Mouse (Mus musculus): ENCODE results near the gene Cdc34.

Cdc34 gene

DNA sequence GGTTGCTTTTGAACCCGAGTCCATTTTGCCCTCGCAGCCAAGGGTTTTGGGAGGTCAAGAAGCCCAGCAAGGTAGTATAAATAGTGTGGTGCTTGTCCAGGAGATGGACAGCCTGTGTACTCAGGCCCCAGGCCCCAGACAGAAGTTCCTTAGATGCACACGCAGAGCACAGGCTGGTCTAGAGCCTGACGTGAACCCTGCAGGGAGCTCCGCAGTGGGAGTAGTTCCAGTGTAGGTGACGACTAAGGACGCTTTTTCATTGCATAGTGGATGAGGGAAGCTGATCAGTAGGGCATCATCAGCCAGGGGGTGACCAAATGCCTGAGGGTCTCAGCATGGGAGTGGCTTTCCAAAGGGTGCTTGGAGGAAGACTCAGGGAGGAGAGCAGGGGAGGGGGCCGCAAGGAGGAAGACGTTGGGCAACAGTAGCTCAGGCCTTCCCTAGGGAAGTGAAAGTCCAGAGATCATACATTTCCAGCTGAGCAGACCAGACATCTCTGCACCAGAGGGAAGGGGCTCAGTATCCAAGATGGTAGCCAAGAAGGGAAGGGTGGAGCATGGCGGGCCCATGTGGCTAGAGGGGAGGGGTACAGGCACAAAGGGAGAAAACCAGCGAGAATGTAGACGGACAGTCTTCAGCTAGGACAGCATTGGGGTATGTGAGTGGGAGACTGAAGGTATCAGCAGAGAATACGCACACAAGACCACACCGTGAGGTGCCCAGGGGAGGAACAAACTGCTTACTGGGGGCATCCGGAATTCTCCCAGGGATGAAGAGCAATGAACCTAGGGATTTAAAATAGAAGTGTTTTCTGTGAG lies 11.7 kb upstream of the Cdc34 start:
- DNase-seq (ENCODE audit: low spot score in 2 of 2) = no peak

DNA sequence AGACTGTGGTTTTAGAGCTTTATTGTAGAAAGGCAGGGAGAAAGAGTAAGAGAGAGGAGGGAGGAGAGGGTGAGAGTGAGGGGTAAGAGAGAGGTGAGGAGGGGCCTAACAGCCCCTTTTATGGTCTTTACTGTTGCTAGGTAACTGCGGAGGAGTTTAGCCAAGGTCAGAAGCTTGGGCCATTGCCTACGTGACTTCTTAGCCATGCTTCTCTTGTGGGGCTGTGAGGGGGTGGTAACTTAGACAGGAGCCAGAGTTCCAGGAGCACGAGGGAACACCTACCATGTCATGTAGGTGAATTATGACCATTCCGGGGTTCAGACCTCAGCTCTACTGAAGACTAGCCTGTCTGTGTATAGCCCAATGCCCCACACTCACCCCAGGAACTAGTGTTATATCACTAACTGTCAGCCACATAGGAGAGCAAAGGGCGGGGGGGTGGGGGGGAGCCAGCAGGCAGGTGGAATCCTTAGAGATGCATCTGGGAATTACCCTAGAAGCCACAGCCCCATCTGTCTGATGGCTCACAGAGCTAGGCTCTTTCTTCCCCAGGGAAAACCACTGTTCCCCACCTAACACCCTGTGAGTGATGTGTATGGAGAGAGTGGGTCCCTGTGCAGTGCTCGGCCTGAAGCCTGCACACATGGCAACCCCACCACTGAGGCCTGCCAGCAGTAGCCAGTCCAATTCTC lies 10.5 kb upstream of the Cdc34 start:
- DNase-seq (ENCODE audit: low spot score in 2 of 2) = no peak

DNA sequence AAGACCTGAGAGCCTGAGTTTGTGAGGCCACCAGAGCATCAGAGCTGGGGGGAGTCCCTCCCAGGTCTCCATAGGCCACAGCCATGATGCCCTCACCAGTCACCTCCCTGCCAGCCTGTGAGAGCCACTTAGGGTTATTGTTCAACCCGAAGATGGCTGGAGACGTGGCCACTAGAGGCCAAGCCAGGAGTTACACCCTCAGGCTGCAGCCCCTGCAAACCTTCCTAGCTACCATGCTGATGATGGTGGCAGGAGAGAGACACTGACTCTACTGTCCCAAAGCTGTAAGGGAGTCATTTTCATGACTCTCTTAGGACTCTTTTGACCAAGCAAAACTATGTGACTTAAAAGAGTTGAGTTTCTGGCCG lies 9.9 kb upstream of the Cdc34 start:
- DNase-seq (ENCODE audit: low spot score in 2 of 2) = no peak

DNA sequence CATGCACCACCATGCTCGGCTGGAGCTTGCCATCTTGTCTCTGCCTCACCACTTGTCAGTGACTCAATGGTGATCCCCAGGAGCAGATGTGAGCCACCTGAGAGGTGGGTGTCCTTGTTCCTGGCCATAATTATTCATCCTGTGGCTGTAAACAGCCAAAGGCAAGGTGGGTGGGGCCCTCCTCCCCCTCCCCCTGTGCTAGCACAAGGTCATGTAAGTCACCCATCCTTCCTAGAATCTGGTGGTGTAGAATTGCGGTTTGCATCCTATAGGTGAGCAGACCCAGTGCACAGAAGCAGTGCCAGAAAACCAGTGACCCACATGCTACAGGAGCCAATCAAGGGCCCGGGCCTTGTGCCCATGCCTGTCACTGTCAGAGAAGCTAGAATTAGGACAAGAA lies 8.9 kb upstream of the Cdc34 start:
- DNase-seq (ENCODE audit: low spot score in 2 of 2) = no peak

DNA sequence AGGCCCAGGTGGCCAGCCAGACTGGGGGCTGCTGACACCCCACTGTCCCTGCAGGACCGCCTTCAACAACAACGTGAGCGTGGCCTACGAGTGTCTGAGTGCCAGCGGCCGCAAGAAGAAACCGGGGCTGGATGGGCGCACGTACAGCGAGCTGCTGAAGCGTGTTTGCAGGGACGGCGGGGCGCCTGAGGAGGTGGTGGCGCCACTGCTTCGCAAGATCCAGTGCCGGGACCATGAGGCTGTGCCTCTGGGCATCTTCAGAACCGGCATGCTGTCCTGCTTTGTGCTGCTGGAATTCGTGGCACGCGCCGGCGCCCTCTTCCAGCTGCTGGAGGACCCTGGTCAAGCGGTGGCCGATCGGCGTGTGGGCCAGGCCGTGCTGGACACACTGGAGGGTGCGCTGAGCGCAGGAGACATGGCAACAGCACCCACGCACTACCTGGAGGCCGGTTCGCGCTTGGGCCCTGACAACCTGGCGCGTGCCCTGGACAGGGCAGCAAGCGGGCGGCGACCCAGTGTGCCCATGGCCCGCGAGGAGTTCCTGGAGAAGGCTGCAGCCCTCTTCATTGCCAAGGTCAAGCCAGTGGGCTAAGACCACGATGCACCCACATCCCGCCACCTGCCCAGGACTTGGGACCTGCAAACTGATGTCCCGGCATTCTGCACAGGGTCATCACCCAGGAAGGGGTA lies 6.5 kb upstream of the Cdc34 start:
- no peak for DNase-seq (ENCODE audit: low spot score in 2 of 2)

DNA sequence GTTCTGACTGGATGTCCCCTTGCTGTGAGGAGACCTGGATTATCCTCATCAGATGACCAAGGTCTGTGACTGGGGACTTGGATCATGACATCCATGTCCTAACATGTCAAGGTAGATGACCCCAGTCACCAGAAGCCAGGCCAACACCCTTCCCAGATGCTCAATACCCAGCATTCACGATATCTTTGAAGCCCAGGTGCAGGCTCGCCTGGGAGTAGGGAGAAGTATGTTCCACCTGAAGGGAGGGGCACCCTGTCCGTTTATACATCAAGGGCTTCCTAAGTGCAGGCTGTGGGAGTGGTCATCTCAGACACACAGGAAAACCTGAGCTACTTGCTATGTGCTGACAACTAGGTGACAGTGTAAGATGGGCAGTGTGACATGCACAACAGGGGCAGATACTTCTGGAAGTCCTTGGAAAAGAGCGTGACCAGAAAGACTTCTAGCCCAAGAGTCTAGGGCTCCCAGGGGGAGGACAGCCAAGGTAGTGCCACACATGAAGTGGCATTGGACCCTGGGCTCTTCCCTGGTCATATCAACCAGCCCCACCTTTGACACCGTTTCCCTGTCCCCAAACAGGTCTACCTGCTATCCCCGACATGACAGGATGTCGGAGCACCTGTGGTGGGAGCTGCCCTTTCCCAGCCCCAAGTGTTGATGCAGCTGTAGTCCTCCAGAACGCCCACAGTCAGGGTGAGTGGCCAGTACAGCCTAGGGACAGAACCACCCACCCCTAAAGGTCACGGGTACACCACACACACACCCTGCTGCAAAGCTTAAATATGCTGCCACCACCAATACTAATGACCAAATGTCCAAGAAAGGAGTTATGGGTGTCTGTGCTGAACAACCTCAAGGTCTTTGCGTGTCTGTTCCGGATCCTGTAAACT lies 1.1 kb upstream of the Cdc34 start:
- no peak for DNase-seq (ENCODE audit: low spot score in 2 of 2)

DNA sequence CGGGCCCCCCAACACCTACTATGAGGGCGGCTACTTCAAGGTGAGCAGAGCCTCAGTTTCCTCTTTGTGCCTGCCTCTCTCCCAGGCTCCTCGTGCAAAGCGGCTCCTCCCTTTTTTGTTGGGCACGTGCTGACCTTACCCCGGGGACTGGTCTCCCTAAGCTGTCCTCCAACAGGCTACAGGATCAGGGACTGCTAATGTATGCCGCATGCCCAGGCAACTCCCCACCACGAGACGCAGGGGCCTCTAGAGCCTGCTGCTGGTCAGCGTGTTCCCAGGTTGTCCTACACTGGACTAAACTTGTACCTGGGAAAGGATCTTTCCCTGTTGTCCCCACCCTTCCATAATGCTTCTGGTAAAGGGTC lies 538 bp downstream of the Cdc34 start:
- DNase-seq (ENCODE audit: low spot score in 2 of 2) = no peak

DNA sequence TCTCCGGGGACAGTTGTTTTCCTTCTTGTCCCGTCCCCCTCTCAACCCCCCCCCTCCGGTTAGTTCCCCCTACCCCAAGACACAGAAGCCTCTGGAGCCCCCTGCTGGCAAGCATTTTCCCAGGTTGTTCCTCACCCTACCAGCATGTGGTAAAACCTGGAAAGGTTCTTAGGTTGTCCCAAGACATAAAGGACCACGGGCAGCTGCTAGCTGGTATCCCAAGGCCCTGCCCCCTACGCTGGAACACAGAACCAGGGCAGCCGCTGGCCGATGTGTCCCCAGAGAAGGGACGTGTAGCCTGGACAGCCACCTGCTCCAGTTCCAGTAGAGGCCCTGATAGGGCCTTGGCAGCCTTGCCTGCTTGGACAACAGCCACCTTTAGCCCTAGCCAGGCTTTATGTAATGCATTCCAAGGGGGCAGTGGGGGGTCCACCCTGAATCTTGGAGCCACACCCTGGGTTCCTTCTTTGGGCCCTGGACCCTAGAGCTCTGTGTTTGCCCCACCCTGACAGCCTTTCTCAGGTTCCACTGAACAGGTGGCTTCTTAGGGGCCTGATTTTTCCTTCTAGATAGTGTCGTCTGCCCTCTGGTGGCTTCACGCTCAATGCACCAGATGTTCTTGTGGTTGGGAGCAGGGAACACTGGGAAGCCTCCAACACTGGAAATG lies 1.1 kb downstream of the Cdc34 start:
- DNase-seq (ENCODE audit: low spot score in 2 of 2) = peak in 1 of 2 experiments; percentile 53

DNA sequence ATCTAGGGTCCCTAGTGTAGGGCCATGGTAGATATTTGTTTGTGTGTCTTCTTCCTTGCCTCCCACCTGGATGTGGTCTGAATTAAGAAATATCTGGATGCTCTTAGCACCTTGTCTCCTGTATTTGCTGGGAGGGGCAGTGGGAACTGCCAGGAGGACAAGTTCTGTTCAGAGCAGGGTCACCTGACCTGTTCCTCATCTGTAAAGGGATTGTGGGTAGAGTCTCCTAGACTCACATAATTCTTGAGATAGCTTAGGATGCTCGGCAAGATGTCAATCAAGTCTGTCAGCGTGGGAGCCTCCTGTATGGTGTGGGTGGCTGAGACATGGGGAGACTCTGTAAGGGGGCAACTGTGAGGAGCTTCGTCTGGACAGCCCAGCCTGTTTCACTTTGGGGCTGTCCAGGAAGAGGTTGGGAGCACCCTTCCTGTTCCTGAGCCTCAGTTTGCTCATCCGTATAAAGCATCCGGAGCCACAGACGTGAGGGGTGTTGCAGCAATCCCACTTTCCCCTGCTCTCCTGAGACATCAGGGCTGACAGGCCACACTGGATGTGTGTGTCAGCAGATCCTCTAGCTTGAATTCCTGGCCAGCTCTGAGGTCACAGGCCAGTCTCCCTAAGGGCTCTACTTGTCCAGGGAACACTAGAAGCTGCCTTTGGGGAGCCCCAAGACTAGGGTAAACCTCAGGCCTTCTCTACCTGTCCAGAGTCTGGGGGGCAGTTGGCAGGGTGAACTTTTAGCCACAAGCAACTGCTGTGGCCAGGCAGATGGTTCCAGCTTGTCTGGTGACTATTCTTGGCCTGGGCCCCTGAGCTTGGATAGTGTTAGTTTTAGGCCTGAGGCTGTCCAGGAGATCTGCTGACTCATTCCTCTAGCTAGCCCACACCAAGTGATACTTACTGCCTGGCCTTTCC lies 2.0 kb downstream of the Cdc34 start:
- peak in 1 of 2 experiments; percentile 47 for DNase-seq (ENCODE audit: low spot score in 2 of 2)

DNA sequence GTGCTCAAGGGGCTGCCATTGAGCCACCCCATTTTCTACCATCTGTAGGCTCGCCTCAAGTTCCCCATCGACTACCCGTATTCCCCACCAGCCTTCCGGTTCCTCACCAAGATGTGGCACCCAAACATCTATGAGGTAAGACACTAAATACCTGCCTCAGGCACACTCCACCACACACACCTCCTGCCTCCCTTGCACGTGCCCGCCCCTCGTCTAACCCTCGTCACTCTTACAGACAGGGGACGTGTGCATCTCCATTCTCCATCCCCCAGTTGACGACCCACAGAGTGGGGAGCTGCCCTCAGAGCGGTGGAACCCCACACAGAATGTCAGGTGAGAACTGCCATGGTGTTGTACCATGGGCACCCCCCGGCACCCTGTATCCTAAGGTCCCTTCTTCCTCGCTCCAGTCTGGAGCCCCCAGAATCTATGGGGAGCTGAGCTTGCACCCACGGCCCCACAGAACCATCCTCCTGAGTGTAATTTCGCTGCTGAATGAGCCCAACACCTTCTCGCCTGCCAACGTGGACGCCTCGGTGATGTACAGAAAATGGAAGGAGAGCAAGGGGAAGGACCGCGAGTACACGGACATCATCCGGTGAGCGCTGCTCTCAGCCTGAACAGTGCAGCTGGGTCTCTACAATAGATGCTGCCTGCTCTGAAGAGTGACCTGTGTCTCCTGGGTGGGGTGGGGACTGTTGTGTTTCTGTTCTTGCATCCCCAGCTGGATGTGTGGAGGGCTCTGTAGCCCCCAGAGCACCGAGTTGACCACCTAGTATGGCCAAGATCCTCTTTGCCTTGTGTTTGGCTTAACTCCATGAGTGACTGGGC lies 3.0 kb downstream of the Cdc34 start:
- no peak for DNase-seq (ENCODE audit: low spot score in 2 of 2)

DNA sequence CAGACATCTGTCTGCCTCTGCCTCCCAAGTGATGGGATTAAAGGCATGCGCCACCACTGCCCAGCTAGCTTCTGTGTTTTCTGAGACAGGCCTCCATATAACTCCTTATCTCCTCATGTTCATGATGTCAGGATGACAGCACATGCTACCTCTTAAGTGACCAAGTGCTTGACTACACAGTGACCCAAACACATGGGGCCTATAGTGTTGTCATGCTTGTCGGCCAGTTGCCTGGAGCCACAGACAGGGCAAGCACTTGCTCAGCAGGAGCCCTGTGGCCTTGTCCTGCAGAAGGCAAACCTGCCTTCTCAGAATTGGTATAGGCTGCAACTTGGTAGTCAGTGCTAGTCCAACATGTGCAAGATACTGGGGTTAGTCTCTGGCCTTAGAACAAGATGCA lies 4.2 kb downstream of the Cdc34 start:
- no peak for DNase-seq (ENCODE audit: low spot score in 2 of 2)

DNA sequence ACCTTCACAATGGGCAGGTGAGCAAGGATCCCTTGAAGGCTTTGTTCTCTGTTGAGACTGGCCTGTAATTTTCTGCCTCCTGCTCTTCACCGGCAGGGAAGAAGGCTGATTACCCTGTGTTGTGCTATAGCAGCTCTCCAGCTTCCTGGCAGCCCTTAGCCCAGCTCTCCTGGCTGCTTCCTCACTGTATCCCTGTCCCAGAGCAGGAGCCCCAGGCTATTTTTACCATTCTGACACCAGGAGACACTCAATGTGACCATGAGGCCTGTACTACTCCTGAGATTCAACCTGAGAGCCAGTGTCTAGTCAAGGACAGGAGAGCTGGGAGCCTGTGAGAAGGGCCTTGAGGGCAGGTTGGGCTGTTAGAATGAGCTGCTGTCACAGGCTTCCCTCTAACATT lies 4.7 kb downstream of the Cdc34 start:
- no peak for DNase-seq (ENCODE audit: low spot score in 2 of 2)

DNA sequence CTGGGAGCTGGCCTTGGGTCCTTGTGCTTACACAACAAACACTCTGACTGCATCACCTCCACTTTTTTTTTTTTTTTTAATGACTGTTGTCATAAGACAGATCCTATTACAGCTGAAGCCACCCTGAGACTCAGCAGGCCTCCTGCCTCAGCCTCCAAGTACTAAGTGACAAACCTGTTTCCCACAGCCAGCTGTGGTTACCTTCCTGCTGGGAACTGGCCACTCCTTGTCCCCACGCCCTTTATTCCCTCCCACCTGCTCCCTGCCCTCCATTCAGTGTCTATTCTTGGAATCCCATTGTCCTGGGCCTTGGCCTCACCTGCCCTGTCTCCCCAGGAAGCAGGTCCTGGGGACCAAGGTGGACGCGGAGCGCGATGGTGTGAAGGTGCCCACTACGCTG lies 5.5 kb downstream of the Cdc34 start:
- DNase-seq (ENCODE audit: low spot score in 2 of 2) = no peak

DNA sequence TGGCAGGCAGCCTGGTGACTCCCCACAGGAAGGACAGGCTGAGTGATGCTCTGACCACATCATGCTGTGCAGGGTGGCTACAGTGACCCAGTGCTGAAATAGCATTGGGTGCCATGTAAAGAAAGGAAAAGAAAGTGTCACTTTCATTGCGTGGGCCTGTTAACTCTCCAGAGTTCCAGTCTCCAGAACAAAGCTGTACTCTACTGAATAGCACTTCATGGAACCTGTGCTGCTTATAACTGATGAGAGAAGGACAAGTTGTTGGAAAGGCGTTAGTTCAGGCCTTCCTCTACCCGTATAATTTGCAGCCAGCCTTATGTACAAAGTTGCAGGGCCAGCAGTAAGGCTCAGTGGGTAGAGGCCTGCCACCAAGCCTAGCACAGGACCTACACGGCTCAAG lies 6.7 kb downstream of the Cdc34 start, which contains the start of gene Gzmm:
Gene Gzmm (plus strand): TSS at position 301 of the 400 bp plus-strand sequence.
- DNase-seq (ENCODE audit: low spot score in 2 of 2) = no peak

DNA sequence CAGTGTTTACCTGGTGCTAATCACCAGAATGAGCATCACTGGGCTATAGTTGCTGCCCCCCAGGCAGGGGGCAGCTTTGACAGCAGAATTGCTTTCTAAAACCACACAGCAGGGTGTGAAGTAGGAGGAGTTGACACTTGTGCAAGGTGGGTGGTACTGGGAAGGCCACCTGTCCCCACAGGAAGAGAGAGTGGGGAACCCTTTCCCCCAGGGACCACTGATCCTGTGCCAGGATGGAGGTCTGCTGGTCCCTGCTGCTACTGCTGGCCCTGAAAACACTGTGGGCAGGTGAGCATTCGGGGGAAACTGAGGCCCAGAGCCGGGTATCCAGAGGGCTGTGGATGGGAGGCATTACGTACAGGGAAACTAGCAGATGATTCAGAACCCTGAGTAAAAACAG lies 7.2 kb downstream of the Cdc34 start:
- DNase-seq (ENCODE audit: low spot score in 2 of 2) = no peak

DNA sequence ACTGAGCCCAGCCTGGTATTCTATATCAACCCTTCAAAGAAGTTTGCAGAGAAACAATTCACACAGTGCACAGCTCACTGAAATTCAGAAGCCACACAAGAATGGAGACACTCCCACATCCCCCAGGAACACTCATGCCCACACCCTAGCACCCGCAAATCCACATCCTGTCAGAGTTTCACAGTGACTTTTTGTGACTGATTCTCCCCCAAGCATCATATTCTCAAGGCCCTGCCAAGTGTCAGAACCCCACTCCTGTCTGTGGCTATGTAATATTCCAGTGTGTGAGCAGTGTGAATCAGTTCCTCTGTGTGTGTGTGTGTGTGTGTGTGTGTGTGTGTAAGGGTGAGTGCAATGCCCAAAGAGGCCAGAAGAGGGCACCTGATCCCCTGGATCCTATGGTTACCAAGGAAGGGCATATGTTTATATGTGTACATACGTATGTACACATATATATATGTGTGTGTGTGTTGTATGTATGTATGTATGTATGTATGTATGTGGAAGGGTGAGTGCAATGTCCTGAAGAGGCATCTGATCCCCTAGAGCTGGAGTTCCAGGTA lies 10.1 kb downstream of the Cdc34 start:
- DNase-seq (ENCODE audit: low spot score in 2 of 2) = no peak

DNA sequence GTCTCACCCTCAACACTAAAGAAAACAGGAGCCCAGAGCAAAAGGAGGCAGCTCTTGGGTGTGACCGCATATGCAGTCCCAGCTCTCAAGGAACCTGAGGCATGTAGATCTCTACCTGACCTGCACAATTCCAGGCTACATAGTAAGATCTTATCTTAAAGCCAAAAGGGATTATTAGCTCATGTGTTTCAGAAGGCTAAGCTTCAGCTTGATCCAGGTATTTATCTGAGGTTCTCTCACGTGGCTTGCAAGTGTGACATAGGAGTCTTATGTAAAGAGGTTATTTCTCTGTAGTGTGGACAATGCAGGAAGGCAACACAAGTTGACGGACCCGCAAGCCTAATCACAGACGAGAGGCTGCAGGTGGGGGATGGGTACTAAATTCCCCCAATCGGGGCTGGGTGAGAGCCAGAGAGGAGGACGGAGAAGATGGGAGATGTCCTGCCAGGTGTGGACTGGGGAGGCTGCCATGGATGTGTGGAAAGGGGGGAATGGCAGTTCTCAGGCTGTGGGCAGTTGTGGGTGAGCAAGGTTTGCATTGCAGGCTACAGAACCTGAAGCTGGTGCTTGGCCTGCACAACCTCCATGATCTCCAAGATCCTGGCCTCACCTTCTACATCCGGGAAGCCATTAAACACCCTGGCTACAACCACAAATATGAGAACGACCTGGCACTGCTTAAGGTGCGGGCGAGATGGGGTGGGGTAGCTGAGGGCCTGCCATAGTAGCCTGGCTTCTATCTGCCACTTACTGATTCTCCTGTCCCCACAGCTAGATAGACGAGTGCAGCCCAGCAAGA lies 11.8 kb downstream of the Cdc34 start:
- no peak for DNase-seq (ENCODE audit: low spot score in 2 of 2)

DNA sequence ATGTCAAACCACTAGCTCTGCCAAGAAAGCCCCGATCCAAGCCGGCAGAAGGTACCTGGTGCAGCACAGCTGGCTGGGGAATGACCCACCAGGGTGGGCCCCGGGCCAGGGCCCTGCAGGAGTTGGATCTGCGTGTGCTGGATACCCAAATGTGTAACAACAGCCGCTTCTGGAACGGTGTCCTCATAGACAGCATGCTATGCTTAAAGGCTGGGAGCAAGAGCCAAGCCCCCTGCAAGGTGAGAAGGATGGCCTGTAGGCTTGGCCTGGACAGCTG lies 12.3 kb downstream of the Cdc34 start:
- no peak for DNase-seq (ENCODE audit: low spot score in 2 of 2)
